Mouse (Mus musculus): ENCODE data around the gene Igsf8.
"Not testable (repeated sequence)": the region's sequence is repeated elsewhere in the genome, so short reads cannot be mapped to it uniquely, and the experiment has no call there.

Gene Igsf8

DNA sequence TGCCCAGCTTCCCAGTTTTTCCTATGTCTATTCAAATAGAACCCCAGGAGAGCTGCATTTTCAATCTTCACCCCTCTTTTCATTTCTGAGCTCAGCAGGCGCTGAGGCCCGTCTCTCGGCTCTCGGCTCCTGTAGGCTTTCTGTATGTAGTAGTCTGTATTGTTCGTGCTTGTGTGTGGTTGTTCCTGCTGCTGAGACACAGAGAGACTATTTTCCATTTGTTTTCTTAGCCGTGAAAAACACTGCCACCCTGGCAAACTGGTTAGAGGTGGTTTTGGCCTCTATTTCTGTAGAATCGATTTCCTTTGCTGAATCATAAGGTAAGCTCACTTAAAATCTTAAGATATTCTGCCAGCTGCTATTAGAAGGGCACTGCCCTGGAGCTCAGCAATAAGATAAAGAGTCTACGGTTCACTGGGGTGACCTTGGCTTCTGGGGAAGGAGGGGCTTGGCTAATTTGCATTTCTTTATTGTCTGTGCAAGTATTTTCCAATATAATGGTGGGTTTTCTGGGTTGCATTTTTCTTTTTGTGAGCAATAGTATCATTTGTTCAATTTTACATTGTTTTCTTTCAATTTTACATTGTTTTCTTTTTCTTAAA is at the start of gene Igsf8:
TSS of gene Igsf8 (plus strand) at position 165 of the 602 bp plus-strand sequence.
- DNase-seq (ENCODE audit: low read depth): peak; percentile 18

DNA sequence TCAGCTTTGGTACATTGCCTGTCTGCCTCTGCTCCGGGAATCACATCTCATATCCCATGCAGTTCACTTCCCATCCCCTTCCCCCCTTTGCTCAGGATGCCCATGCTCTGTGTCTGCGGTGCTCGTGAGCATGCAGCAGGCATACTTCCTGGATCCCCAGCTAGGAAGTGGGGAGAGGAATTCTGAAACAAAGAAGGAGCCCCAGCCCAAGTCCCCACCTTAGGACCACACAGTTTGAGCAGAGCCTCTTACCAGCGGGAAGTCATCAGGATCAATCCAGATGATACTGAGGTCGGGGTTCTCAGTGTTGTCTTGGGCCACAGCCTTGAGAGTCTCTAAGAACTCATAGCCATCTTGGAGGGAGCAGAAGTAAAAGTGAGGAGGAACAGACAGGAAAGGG is 48.7 kb upstream of the Igsf8 start:
- no peak for DNase-seq (ENCODE audit: low read depth)

- DNase-seq (ENCODE audit: low read depth): no peak
These were observed 47.7 kb upstream of the Igsf8 start for GRCm38 (mm10) chr1:172213771-172214170.

GRCm38 (mm10) chr1:172214748-172215147 is 46.7 kb upstream of the Igsf8 start:
- no peak for DNase-seq (ENCODE audit: low read depth)

DNA sequence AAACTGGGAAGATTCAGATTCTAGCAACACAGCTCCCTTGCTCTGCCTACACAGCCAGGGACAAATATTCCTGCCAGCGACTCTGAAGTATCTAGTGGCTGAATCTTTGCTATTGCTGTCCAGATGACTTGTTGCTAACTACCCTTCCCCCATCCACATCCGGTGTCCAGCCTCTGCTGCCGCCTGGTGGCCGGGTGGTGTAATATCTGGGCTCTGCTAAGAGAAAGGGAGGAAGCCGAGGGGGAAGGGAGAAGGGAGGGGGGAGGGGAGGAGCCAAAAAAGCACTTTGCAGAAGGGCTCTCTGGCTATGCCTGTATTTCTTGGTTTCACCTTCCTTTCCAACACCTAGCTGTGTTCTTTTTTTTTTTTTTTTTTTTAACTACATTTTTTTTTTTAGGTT is 44.3 kb upstream of the Igsf8 start:
- peak; percentile 88 for DNase-seq (ENCODE audit: low read depth)

DNA sequence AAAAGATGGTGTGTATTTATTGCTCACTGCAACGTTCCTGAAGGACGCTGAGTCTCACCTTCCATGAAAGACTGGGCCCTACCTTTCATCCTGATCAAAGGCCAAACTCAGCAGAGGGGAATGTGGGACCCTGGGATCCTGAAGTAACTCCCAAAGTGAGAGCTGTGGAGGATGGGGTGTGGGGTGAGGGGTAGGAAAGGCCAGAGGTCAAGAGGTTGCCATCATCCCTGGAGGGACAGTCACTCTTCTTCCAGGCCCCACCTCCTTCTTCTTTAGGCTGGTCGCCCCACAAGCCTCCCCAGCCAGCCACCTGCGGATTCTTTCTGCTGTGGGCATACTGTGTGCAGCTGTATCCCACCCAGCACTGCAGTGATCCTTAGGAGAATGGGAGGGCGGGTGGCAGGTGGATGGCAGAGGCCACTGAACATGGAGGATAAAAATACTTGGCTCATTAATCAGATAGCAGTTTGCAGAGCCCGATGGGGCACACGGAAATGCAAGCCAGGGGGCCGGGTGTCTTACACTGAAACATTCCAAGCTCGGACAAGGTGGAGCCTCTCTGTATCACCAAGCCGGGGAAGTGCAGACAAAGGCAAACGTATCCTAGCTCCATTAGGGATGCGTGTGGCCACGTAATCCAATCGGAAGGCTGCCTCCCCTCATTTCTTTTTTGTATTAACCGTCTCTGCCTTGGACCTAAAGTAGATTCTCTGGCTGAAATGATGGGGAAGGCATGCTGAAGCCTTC is 43.1 kb upstream of the Igsf8 start:
- DNase-seq (ENCODE audit: low read depth): no peak

- DNase-seq (ENCODE audit: low read depth): no peak
These were observed 41.7 kb upstream of the Igsf8 start, which contains the start of gene Casq1 for GRCm38 (mm10) chr1:172219451-172220406. TSS of gene Casq1 (minus strand) at chr1:172219868.

DNA sequence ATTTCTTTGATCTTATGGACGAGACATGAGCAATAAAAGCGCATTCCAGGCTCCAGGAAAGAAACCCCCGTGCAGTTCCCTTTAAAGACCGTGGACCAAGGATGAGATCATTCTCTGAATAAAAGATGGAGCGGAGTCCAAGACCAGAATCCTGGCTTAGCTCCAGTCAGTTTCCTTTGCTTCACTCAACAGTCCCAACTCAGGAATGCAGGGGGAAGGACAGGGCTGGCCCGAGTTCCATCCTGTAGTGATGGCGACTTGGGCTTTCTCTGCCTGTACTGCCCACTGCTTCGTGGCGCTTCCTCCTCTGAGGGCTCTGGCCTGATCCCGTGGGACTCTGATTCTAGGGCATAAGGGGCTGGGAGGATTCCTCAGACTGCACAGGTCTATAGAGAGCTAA is 41.0 kb upstream of the Igsf8 start:
- DNase-seq (ENCODE audit: low read depth): no peak

- no peak for DNase-seq (ENCODE audit: low read depth)
These were observed 40.0 kb upstream of the Igsf8 start for GRCm38 (mm10) chr1:172221297-172222063.

DNA sequence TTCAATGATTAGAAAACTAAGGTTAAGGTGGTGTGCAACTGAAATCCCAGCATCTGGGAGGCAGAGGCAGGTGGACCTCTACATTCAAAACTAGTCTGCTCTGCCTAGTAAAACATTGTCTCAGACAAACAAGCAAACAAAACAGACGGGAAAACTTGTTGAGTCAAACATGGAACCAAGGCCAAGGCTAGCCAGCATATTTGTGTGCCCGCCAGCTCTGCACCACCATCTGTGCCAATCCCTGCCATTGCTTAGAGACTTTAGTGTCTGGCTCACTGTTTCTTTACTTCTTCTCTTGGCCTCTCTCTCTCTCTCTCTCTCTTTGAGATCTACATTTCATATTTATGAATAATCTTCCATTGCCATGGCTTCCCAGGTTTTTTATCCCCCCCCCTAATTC is 33.2 kb upstream of the Igsf8 start:
- no peak for DNase-seq (ENCODE audit: low read depth)

GRCm38 (mm10) chr1:172229215-172229614 is 32.2 kb upstream of the Igsf8 start:
- peak; percentile 71 for DNase-seq (ENCODE audit: low read depth)

DNA sequence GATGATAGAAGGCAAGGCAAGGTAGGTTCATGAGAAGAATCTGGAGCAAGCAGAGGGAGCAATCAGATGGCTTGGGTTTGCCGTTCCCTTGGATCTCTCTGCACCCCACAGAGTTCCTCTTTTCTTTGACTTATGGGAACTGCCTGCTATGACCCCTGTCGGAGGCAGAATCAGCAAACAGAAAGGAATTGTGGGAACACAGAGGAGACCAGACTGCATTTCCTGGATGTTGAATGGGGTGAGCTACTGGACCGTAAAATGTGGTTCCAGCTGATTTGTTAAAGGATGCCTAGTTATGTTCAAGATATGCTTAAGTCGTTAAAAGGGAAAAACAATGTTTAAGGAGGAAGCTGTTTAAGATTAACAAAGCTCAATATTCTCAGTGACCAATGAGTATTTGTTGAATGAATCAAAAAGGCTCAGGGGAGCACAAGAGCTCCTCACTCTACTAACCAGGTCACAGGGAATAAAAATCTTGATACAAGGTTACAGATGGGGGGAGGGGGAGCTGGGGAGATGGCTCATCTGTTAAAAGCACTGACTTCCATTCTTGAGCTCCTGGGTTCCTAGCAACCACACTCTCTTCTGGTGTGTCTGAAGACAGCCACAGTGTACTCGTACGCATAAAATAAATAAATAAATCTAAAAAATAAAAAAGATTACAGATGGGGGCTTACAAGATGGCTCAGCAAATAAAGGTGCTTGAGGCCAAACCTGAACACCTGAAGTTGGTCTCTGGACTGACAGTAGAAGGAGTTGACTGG is 20.3 kb upstream of the Igsf8 start:
- DNase-seq (ENCODE audit: low read depth): no peak

GRCm38 (mm10) chr1:172242401-172242800 is 19.0 kb upstream of the Igsf8 start:
- DNase-seq (ENCODE audit: low read depth): peak; percentile 86

DNA sequence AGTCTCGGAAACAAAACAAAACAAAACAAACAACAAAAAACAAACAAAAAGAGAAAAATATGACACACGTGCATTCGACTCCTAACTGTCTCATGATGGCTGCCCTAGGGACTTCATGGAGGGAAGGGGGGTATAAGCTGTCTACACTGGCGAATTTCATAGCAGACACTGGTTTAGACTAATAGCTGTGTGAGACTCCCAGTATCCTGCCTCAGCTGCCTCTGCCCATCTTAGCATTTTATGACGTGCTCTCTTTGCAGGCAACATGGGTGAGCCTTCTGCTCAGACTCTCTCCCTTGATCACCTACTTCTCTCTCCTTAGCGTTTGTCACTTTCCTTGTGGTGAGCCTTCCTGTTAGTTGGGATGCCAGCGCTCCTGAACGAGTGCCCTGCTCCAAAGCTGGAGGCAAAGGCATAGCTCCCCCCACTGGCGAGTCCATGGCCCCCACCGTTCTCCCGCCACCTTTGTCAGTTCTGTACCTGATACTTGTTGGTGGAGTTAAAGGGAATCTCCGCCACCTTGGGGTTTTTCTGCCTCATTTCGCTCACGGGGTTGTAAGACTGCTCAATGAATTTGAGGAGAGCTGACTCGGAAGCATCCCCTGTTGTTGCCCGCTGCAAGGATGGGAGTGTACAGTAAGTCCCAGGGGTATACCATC is 17.8 kb upstream of the Igsf8 start:
- no peak for DNase-seq (ENCODE audit: low read depth)

DNA sequence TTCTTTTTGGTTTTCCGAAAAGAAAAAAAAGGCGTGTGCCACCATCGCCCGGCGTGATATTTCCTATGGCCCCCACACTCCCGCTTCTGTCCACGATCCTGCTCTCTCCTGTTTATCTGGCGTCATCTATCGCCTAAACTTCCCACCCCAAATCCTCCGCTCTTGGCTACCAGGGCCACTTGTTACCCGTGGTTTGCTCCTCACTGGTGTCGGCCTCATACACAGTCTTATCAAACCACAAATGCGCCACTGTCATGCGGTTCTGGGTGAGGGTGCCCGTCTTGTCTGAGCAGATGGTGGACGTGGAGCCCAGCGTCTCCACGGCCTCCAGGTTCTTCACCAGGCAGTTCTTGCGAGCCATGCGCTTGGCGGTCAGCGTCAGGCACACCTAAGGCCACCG is 16.8 kb upstream of the Igsf8 start:
- DNase-seq (ENCODE audit: low read depth): not testable (repeated sequence)

DNA sequence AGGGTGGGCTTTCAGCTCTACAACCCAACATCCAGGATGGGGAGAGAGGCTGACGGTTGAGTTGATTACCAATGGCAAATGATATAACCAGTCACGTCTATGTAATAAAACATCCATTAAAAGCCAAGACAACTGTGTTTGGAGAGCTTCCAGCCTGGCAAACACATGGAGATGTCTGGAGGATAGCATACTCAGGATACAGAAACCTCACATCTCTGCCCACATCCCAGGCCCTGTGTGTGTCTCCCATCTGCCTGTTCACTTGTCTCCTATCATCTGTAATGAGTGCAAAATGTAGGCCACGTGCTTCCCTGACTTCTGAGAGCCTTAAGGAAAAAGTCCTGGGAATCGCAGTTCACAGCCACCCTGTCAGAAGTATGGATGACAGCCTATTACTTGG is 14.2 kb upstream of the Igsf8 start:
- DNase-seq (ENCODE audit: low read depth): no peak

GRCm38 (mm10) chr1:172247679-172248078 is 13.8 kb upstream of the Igsf8 start:
- DNase-seq (ENCODE audit: low read depth): no peak

GRCm38 (mm10) chr1:172258314-172258713 is 3.1 kb upstream of the Igsf8 start, which contains the start of gene Atp1a4:
TSS of gene Atp1a4 (minus strand) at chr1:172258414.
- DNase-seq (ENCODE audit: low read depth): no peak

DNA sequence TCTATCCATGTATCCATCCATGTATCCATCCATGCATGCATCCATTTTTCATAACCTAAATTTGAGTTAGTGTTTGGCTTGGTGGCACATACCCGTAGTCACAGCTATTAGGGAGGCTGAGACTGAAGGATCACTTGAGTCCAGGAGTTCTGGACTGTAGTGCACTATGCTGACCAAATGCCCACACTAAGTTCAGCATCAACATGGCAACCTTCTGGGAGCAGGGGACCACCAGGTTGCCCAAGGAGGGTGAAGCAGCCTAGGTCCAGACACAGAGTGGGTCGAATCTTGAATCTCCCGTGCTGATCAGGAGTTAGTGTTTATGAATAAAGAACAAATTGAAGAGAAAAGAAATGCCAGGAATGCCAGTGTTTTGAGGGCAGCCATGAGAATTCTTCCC is 9.8 kb downstream of the Igsf8 start:
- no peak for DNase-seq (ENCODE audit: low read depth)

- no peak for DNase-seq (ENCODE audit: low read depth)
These were observed 10.3 kb downstream of the Igsf8 start for GRCm38 (mm10) chr1:172271765-172272164.

Data from fibroblast of lung, adult 2 months (primary cell).